Mouse (Mus musculus) ovary, postnatal 36 days (tissue): Measurements from ENCODE around the gene Tbc1d17.
"Not testable (repeated sequence)": the region's sequence is repeated elsewhere in the genome, so short reads cannot be mapped to it uniquely, and the experiment has no call there.

Source experiments
- DNase-seq: peaks from one replicate; pipeline ENCODE4 v3.0.0; 2022; ENCODE audit warnings: low spot score, mixed read lengths

Gene Tbc1d17

DNA sequence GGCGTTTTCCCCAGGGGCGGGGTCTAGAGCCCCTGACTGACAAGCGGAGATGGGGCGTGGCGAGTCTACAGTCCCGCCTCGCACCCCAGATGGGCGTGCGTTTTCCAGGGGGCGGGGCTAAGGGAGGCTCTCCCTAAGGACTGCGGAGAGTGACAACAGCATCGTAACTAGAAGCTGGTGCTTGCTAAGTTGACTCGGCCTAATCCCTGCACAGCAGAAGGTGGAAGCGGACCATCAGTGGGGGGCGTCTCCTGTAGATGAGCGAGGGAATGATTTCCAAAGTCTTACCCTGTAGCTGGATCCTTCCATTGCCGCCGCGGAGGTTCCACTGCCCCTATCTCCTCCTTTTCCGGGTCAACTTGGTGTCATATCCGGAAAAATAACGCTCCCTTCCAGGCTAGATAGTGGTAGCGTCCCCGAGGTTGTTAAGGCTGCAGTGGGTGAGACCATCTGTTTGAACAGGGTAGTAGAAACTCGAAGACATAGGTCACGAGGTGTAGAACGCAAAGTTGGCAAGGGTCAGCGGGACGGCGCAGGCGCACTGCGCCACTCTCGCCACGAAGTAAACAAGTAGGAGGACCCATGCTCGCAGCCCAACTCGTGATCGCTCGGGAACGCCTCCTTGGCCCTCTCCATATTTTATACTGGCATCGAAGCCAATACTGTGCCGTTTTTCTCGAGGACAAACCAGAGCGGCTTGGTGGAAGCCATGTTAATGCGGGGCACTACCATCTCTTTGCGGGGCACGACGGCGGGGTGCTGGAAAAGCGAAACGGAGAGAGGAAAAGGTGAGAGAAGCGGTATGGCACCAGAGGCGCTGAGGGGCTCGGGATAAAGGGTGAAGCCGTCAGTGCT, at the start of gene Tbc1d17, which contains the start of gene Akt1s1:
Gene Tbc1d17 (minus strand): TSS at position 519 of the 855 bp plus-strand sequence.
Gene Akt1s1 (plus strand): TSS at position 431 of the 855 bp plus-strand sequence.
- peak; percentile 98 for DNase-seq

DNA sequence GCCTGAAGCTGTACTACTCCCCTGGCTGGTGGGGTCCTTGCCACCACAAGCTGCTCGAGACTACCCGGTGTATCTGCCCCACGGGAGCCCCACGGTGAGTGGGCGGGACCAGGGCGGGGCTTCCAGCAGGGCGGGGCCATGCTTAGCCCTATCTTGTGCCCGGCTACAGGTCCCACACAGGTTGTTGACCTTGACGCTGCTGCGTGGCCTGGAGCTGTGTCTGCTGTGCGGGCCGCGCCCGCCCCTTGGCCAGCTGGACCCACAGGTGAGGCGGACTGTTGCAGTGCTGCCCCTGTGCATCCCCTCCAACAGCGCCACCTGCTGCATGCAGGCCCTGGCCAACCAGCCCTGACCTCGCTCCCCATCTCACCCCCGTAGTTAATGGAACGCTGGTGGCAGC, 49.7 kb upstream of the Tbc1d17 start:
- peak; percentile 58 for DNase-seq

DNA sequence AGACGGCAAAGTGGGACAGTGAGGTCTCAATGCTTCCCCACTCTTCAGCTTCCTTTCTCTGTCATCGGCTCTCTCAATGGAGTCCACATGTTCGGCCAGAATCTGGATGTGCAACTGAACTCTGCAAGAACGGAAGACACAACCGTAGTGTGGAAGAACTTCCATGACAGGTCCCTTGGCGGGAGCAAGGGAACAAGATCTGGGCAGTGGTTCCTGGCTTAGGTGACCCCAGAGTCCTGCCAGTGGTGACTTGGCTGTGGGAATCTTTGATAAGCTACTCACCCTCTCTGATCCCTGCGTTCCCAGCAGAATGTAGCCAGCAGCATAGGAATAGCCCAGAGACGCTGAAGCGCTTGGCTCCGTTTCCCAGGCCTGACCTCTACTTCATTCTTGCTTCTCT, 47.6 kb upstream of the Tbc1d17 start:
- DNase-seq = no peak

DNA sequence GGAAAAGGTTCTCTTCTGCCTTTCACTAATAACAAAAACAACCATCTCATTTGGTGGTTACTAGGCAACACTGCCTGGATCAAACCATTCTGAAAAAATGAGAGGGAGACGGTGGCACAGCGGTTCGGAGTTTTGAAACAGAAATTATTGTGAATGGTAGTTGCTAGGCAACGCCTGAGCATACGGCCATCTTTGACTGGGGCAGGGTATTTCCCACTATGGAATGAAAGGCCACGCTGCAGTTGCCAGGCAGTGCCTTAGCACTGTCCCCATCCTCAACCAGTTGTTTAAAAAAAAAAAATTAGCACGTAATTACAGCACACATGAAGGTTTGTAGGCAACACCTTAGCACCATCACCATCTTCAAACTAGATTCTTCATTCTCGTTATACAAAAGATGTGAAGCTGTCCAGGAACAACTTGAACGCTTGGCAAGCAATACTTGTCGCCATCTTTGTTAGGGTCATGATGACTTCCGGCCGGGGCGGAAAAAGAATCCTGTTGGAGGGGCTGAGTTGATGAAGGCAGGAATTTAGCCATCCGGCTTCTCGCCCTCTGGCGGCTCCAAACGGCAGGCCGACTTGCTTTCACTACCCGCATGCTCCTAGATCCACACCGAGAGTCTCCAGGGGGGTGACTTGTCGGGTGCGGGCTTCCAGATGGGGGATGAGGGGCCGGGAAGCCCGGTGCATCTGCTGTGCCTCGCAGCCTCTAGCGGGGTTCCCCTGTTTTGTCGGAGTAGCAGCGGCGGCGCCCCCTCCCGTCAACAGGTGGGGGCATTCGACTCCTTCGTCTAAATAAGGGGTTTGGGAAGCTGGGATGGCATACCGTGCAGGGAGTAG, 46.9 kb upstream of the Tbc1d17 start, which contains the start of gene Fuz:
Gene Fuz (plus strand): TSS at position 487 of the 842 bp plus-strand sequence.
- DNase-seq = peak; percentile 89

GRCm38 (mm10) chr7:44895206-44895592, 46.3 kb upstream of the Tbc1d17 start:
- no peak for DNase-seq

DNA sequence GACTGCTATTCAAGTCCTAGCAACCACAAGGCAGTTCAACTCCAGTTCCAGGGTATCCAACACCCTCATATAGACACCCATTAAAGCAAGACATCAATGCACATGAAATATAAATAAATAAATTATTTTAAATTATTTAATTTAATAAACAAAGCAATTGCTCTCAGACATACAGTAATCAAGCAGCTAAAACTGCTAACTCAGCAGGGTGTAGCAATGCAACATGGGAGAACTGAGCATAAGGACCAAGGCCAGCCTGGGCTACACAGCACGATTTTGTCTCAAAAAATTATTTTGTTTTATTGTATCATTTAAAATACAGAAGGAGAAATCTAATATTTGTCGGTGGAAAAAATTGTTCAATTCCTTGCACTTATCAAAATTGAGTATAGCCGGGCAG, 45.3 kb upstream of the Tbc1d17 start:
- no peak for DNase-seq

DNA sequence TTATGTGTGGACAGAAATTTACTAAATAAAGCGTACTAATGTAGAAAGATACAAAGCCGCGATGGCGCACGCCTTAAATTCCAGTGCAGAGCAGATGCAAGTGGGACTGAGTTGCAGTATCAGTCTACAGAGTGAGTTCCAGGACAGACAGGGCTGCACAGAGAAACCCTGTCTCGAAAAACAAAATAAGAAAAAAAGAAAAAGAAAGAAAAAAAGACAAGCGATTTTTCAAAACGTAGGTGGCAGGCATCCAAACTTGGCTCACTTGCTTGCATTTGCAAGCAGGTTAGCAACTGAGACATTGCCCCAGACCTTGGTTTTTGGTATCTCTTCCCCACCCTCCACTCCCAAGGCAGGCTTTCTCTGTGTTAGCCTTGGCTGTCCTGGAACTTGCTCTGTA, 44.3 kb upstream of the Tbc1d17 start:
- peak; percentile 42 for DNase-seq

DNA sequence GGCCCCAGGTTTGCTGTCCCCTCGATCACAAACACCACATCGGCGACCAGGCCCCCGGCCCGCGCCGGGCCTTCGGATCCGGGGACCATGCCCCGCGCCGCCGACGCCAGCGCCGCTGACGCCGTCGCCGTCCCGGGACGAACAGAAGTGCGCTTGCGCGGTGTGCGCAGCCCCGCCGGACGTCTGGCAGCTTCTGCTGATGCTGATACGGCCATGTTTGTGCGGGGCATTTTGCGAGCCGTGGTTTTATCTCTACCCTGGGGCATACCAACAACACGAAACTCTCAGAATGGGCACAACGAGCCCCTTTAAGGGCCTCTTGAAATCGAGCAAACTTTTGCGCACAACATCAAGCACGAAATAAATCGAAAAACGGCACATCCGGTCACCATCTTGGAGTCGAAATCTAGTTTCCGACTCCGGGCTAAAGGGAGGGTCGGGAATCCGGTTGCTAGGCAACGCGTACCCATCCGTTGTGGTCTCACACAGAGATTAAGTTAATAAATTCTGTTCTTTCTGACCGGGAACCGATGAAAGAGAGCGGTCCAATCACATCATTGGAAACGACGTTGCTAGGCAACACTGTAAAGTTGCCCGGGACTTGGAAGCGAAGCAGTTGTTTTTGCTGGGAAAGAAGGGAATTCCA, 43.5 kb upstream of the Tbc1d17 start, which contains the start of gene Med25:
Gene Med25 (minus strand): TSS at position 437 of the 646 bp plus-strand sequence.
- peak; percentile 86 for DNase-seq

GRCm38 (mm10) chr7:44891611-44892010, 42.7 kb upstream of the Tbc1d17 start:
- DNase-seq = no peak

- no peak for DNase-seq
These were observed 41.9 kb upstream of the Tbc1d17 start for GRCm38 (mm10) chr7:44890737-44891136.

DNA sequence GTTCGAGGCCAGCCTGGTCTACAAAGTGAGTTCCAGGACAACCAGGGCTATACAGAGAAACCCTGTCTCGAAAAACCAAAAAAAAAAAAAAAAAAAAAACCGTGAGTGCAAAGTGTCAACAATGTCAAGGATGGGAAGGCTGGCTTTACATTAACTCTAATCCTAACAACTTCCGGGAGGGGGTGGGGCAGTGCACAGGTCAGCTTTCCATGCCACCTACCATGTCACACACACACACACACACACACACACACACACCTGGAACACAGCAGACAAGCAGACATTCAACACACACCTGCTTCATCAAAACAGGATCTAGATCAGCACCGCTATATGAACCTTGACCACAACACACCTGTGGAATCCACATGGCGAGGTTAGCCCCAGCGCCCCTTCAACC, 41.3 kb upstream of the Tbc1d17 start:
- DNase-seq = no peak

DNA sequence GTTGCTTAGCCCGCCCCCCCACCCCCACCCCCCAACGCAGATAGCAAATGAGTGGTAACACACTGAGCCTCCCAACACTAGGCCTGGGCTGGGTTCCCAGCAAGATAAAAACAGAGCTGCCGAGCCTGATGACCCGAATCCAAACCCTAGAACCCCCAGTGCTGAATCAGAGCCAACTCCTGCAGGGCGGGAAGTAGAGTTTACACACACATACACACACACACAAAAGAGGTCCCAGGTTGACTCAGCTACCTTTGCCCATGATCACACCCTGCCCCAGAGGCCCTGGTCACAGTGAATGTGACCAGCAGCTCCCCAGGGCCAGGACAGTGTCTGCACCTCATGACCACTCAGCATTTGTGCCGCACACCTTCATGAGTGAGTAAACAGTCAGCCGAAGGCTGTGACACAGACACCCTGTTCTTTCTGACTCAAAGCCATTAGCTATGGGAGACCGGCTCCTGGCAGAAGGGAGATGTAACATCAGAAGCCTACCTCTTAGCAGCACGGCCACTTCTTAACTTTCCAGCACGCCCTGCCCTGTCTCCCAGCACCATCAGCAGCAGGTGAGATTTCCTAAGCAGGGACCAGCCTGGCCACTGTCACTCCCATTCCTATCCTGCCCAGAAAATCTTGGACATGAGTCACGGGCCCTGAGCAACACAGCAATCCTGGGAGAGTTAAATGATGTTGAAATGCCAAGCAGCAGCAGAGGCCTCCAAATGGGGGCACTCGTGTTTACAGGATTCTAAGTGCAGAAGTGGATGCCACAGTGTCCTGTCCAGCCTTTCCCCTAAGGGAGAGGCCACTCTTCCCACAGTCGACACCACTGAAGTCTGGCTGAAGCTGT, 39.6 kb upstream of the Tbc1d17 start:
- no peak for DNase-seq

DNA sequence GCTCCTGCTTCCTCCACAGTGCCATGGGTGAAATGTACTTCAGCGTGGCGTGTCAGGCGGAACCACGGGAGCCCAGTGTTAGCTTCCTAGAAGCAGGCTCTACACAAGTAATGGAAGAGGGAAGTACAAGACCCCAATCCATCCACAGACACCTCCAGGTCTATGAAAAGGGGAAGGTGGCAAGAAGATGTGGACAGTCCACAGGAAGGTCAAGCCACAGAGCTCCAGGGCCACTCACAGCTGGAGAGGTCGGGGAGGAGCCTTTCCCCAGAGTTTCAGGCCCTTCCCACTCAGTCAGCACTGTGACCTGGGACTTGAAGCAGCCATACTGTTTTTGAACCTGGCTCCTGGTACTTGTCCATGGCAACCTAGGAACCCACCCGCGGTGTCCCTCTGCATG, 38.1 kb upstream of the Tbc1d17 start:
- DNase-seq = no peak

GRCm38 (mm10) chr7:44884637-44885036, 35.8 kb upstream of the Tbc1d17 start:
- DNase-seq = no peak

GRCm38 (mm10) chr7:44883036-44883435, 34.2 kb upstream of the Tbc1d17 start:
- DNase-seq = no peak

GRCm38 (mm10) chr7:44877833-44878232, 29.0 kb upstream of the Tbc1d17 start:
- no peak for DNase-seq

- not testable (repeated sequence) for DNase-seq
These were observed 22.9 kb upstream of the Tbc1d17 start for GRCm38 (mm10) chr7:44871774-44872173.

DNA sequence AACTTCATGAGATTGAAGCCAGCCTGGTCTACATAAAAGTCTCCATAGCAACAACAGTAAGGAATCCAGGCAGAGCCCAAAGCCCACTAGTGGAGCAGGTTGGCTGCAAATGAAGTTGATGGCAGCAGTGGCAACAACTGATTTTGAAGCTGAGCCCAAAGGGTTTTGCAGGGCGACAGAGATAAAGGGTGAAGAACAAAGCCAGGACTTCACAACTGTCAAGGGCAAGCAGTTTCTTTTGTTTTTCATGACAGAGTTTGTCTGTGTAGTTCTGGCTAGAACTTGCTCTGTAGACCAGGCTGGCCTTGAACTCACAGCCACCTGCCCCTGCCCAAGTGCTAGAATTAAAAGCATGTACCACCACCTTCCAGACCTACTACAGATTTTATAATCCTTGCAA, 22.3 kb upstream of the Tbc1d17 start:
- DNase-seq = no peak

DNA sequence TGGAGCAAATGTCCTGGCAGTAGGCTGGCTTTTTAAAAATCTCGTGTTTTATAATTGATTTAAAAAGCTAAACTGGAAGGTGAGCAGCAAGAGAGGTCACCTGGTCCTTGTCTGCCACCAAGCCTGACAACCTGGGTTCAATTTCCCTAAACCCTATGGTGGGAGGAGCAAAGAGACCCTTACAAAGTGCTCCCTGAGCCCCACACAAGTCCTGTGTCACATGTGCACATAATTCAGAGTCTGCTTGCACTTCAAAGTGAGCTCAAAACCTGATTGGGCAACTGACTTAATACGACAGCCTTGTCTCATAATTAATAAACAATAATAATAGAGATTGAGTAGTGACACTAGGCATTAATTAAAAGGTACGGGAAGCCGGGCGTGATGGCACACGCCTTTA, 21.7 kb upstream of the Tbc1d17 start:
- no peak for DNase-seq

GRCm38 (mm10) chr7:44869697-44870528, 21.0 kb upstream of the Tbc1d17 start, which contains the start of gene Ptov1:
Gene Ptov1, minus strand, starts transcription at chr7:44869788.
- DNase-seq = peak; percentile 89
